Mouse (Mus musculus): ENCODE measurements around the gene Sorcs1. TPM values are rescaled to one million over a fixed set of nuclear protein-coding genes. Genes with fewer than 3 reads are reported as not detected.
A peak's percentile ranks its signal among the peaks of the same experiment; 100 is the strongest.

Gene Sorcs1
- polyA plus RNA-seq, 1 experiment from 2014 or later = 1.9 TPM

DNA sequence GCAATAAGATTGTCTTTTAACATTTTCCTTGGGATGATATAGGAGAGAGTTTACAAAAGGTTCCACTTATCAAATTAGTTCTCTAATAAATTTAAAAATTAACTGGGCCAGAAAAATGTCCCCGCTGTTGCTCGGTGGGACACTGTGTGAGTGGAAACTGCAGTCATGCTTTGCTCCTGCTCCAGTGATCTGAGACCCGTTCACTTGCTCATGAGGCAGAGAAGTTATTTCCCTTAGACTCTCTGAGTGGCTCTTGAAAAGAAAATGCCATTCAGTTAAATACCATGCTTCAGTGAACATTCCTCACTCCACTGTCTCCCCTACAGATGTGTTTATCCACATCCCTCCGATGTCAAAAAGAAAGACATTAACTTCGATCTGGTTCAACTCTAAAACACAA, 144.4 kb downstream of the Sorcs1 start:
- Histone ChIP-seq H3K4me1 (ENCODE audit: control insufficient read depth, insufficient read depth, low read length) (no peaks in the 10 kb centered on the region), H3K4me2 (ENCODE audit: low read depth, low read length) (no peak overlapping the region), H3K36me3 (replicated peaks; ENCODE audit: control insufficient read depth, insufficient read depth, low read depth, low read length) (no peaks in the 10 kb centered on the region), H3K9ac (replicated peaks; ENCODE audit: low read length) (no peak overlapping the region), H3K27ac (replicated peaks; ENCODE audit: low read depth, low read length) (no peak overlapping the region), H3K4me3 (ENCODE audit: low read depth, low read length) (no peak overlapping the region), H3K27me3 (ENCODE audit: control insufficient read depth, insufficient read depth, low read length) (no peaks in the 10 kb centered on the region), H3K9me3 (replicated peaks; ENCODE audit: control insufficient read depth, low read length) (no peaks in the 10 kb centered on the region)
- WGBS = 71% methylated on average over 5 of the region's 5 CpGs
- DNase-seq (ENCODE audit: low spot score) (no peak), ATAC-seq (replicated peaks; ENCODE audit: insufficient number of reproducible peaks, low FRiP score, low TSS enrichment, low read depth) (no peak)

DNA sequence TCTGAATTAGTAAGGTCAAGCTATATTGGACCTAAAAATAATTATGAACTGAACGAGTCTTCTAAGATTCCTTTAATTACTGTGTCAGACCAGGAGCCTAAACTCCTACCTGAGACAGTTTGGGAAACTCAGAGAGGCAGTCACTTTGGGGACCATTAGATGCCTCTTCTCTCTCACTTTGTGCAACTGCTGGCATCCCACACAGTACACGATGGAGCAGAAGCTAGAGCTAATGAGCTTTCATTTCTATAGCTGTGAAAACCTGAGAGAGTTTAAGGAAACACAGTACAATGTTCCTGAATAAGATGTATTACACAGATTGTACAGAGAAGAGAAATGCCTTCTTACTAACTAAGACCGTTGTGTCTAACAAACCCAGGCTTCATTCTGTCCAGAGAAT, 150.6 kb downstream of the Sorcs1 start:
- ATAC-seq (replicated peaks; ENCODE audit: insufficient number of reproducible peaks, low FRiP score, low TSS enrichment, low read depth) (no peak), DNase-seq (ENCODE audit: low spot score) (no peak)
- Histone ChIP-seq H3K36me3 (replicated peaks; ENCODE audit: control insufficient read depth, insufficient read depth, low read depth, low read length) (no peaks in the 10 kb centered on the region), H3K4me3 (ENCODE audit: low read depth, low read length) (no peak overlapping the region), H3K27ac (replicated peaks; ENCODE audit: low read depth, low read length) (no peak overlapping the region), H3K4me1 (ENCODE audit: control insufficient read depth, insufficient read depth, low read length) (no peaks in the 10 kb centered on the region), H3K9me3 (replicated peaks; ENCODE audit: control insufficient read depth, low read length) (no peaks in the 10 kb centered on the region), H3K27me3 (ENCODE audit: control insufficient read depth, insufficient read depth, low read length) (no peaks in the 10 kb centered on the region), H3K4me2 (ENCODE audit: low read depth, low read length) (no peak overlapping the region), H3K9ac (replicated peaks; ENCODE audit: low read length) (no peak overlapping the region)
- 83% methylated on average over 3 of the region's 3 CpGs for WGBS

DNA sequence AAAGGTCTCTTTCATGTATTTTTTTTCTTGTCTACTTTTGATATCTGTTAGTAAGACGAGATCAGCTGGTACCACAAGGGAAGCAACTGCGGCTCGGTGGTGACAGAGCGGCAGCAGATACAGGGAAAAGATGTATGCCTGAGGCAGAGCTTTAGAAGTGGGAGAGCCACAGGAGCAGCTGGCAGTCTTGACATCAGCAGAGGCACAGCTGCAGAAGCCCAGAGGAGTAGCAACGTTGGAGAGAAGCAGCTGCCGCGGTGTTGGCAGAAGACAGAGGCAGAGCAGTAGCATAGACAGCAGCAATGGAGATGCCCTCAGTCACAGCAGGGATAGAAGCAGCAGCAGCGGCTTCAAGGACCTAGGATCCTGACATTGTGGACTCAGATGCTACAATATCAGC, 152.4 kb downstream of the Sorcs1 start:
- Histone ChIP-seq H3K27ac (replicated peaks; ENCODE audit: low read depth, low read length) (no peak overlapping the region), H3K4me1 (ENCODE audit: control insufficient read depth, insufficient read depth, low read length) (no peaks in the 10 kb centered on the region), H3K4me2 (ENCODE audit: low read depth, low read length) (no peak overlapping the region), H3K27me3 (ENCODE audit: control insufficient read depth, insufficient read depth, low read length) (no peaks in the 10 kb centered on the region), H3K4me3 (ENCODE audit: low read depth, low read length) (no peak overlapping the region), H3K9me3 (replicated peaks; ENCODE audit: control insufficient read depth, low read length) (no peaks in the 10 kb centered on the region), H3K36me3 (replicated peaks; ENCODE audit: control insufficient read depth, insufficient read depth, low read depth, low read length) (no peaks in the 10 kb centered on the region), H3K9ac (replicated peaks; ENCODE audit: low read length) (no peak overlapping the region)
- no peak for DNase-seq (ENCODE audit: low spot score)
- WGBS = 86% methylated on average over 8 of the region's 8 CpGs
- ATAC-seq (replicated peaks; ENCODE audit: insufficient number of reproducible peaks, low FRiP score, low TSS enrichment, low read depth) = no peak

DNA sequence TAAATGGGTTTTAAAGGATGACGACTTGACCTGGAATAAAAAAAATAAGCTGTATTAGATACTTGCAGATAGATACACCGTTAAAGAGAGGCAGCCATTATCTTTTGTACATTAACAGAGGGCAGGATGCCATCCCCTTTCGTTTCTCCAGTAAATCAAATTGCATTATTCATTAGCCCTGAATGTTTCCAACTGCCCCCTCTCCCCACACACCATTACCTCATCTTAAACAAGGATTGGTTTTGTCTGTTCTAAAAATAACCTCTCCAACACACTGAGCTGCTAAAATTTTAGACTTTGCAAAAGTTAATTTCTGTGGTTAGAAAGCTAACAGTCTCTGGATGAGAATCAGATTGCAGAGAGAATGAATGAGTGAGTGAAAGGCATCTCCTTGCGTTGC, 156.5 kb downstream of the Sorcs1 start:
- Histone ChIP-seq H3K9me3 (replicated peaks; ENCODE audit: control insufficient read depth, low read length) (no peaks in the 10 kb centered on the region), H3K27me3 (ENCODE audit: control insufficient read depth, insufficient read depth, low read length) (no peaks in the 10 kb centered on the region)
- 69% methylated on average over 4 of the region's 4 CpGs for WGBS

DNA sequence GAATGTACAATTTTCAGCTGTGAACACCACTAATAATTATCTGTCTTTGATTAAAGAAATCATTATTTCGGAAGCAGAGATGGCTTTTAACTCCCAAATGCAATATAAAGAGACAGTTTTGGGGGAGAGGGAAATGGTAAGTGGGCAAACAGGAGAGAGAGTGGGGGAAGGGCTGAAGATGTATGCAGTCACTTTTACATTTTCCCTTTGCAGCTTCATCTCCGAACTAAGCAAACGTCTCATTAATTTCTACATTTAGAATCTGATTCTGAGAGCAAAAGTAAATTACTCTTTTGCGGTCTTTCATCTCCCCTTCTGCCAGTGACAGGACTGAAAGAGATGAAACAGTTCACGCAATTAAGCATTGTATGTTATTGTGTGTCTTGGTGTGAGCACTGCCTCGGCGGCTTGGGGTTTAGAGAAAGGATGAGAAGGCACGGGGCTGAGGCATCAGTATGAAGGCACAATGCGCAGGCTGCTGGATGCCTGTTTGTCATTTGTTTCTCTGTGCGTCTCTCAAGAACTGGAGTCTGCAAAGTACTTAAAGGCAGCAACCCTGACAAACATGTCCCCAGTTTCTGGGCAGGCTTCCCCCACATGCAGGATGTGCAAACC, 163.3 kb downstream of the Sorcs1 start:
- WGBS = 64% methylated on average over 10 of the region's 10 CpGs
- no peak for ATAC-seq (replicated peaks; ENCODE audit: insufficient number of reproducible peaks, low FRiP score, low TSS enrichment, low read depth)
- no peak overlapping the region for H3K4me2 ChIP-seq (ENCODE audit: low read depth, low read length)

More for the DNA sequence above, 156.5 kb downstream of the Sorcs1 start:
- Histone ChIP-seq H3K36me3 (replicated peaks; ENCODE audit: control insufficient read depth, insufficient read depth, low read depth, low read length) (no peaks in the 10 kb centered on the region), H3K27ac (replicated peaks; ENCODE audit: low read depth, low read length) (no peak overlapping the region), H3K4me1 (ENCODE audit: control insufficient read depth, insufficient read depth, low read length) (no peaks in the 10 kb centered on the region), H3K4me3 (ENCODE audit: low read depth, low read length) (no peak overlapping the region), H3K9ac (replicated peaks; ENCODE audit: low read length) (no peak overlapping the region), H3K4me2 (ENCODE audit: low read depth, low read length) (no peak overlapping the region)
- ATAC-seq (replicated peaks; ENCODE audit: insufficient number of reproducible peaks, low FRiP score, low TSS enrichment, low read depth) (no peak), DNase-seq (ENCODE audit: low spot score) (no peak)

GRCm38 (mm10) chr19:50514309-50514830, 164.1 kb downstream of the Sorcs1 start:
- no peak overlapping the region for H3K4me3 ChIP-seq (ENCODE audit: low read depth, low read length)
- H3K9me3 ChIP-seq (replicated peaks; ENCODE audit: control insufficient read depth, low read length) = no peaks in the 10 kb centered on the region
- no peaks in the 10 kb centered on the region for H3K27me3 ChIP-seq (ENCODE audit: control insufficient read depth, insufficient read depth, low read length)
- no peak overlapping the region for H3K27ac ChIP-seq (replicated peaks; ENCODE audit: low read depth, low read length)
- no peak overlapping the region for H3K4me2 ChIP-seq (ENCODE audit: low read depth, low read length)
- H3K4me1 ChIP-seq (ENCODE audit: control insufficient read depth, insufficient read depth, low read length) = no peaks in the 10 kb centered on the region
- no peak overlapping the region for H3K9ac ChIP-seq (replicated peaks; ENCODE audit: low read length)
- no peak for ATAC-seq (replicated peaks; ENCODE audit: insufficient number of reproducible peaks, low FRiP score, low TSS enrichment, low read depth)
- DNase-seq (ENCODE audit: low spot score) = no peak
- 70% methylated on average over 8 of the region's 8 CpGs for WGBS
- H3K36me3 ChIP-seq (replicated peaks; ENCODE audit: control insufficient read depth, insufficient read depth, low read depth, low read length) = no peaks in the 10 kb centered on the region

More for the DNA sequence above, 163.3 kb downstream of the Sorcs1 start:
- H3K4me3 ChIP-seq (ENCODE audit: low read depth, low read length) = no peak overlapping the region
- H3K27me3 ChIP-seq (ENCODE audit: control insufficient read depth, insufficient read depth, low read length) = no peaks in the 10 kb centered on the region
- H3K9me3 ChIP-seq (replicated peaks; ENCODE audit: control insufficient read depth, low read length) = no peaks in the 10 kb centered on the region
- H3K9ac ChIP-seq (replicated peaks; ENCODE audit: low read length) = 0 out of 2 replicates have a peak overlapping the region, but pooled peaks have one; percentile 18
- DNase-seq (ENCODE audit: low spot score) = no peak
- no peaks in the 10 kb centered on the region for H3K4me1 ChIP-seq (ENCODE audit: control insufficient read depth, insufficient read depth, low read length)
- H3K27ac ChIP-seq (replicated peaks; ENCODE audit: low read depth, low read length) = no peak overlapping the region
- H3K36me3 ChIP-seq (replicated peaks; ENCODE audit: control insufficient read depth, insufficient read depth, low read depth, low read length) = no peaks in the 10 kb centered on the region

DNA sequence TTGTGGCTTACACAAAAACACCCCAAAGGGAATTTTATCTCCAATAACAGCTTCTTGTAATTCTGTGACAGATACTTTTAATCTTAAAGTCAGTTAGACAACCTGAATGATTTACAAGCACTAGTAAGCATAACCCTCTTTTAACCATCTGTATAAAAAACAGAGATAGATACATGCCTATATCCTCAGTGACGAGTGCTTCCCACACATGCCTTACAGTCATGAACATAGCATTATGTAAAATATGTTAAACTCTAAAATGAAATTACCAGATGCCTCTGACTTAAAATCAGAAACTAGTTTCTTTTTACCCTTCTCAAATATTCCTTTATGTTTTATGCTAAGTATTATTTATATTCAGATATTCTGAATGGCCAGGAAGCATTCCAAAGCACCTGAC, 175.6 kb downstream of the Sorcs1 start:
- DNase-seq (ENCODE audit: low spot score) (no peak), ATAC-seq (replicated peaks; ENCODE audit: insufficient number of reproducible peaks, low FRiP score, low TSS enrichment, low read depth) (no peak)
- H3K4me3 ChIP-seq (ENCODE audit: low read depth, low read length) = no peak overlapping the region
- H3K36me3 ChIP-seq (replicated peaks; ENCODE audit: control insufficient read depth, insufficient read depth, low read depth, low read length) = no peaks in the 10 kb centered on the region
- WGBS = 89% methylated on average over 1 of the region's 1 CpGs
- no peaks in the 10 kb centered on the region for H3K9me3 ChIP-seq (replicated peaks; ENCODE audit: control insufficient read depth, low read length)
- H3K9ac ChIP-seq (replicated peaks; ENCODE audit: low read length) = no peak overlapping the region
- H3K4me2 ChIP-seq (ENCODE audit: low read depth, low read length) = no peak overlapping the region
- H3K27me3 ChIP-seq (ENCODE audit: control insufficient read depth, insufficient read depth, low read length) = no peaks in the 10 kb centered on the region
- no peak overlapping the region for H3K27ac ChIP-seq (replicated peaks; ENCODE audit: low read depth, low read length)
- no peaks in the 10 kb centered on the region for H3K4me1 ChIP-seq (ENCODE audit: control insufficient read depth, insufficient read depth, low read length)

GRCm38 (mm10) chr19:50491121-50491520, 187.3 kb downstream of the Sorcs1 start:
- Histone ChIP-seq H3K9ac (replicated peaks; ENCODE audit: low read length) (no peak overlapping the region), H3K4me1 (ENCODE audit: control insufficient read depth, insufficient read depth, low read length) (no peaks in the 10 kb centered on the region), H3K27me3 (ENCODE audit: control insufficient read depth, insufficient read depth, low read length) (no peaks in the 10 kb centered on the region), H3K9me3 (replicated peaks; ENCODE audit: control insufficient read depth, low read length) (no peaks in the 10 kb centered on the region), H3K27ac (replicated peaks; ENCODE audit: low read depth, low read length) (no peak overlapping the region), H3K4me2 (ENCODE audit: low read depth, low read length) (no peak overlapping the region), H3K4me3 (ENCODE audit: low read depth, low read length) (no peak overlapping the region), H3K36me3 (replicated peaks; ENCODE audit: control insufficient read depth, insufficient read depth, low read depth, low read length) (no peaks in the 10 kb centered on the region)
- no peak for DNase-seq (ENCODE audit: low spot score)
- ATAC-seq (replicated peaks; ENCODE audit: insufficient number of reproducible peaks, low FRiP score, low TSS enrichment, low read depth) = no peak
- WGBS = 94% methylated on average over 3 of the region's 3 CpGs
